Mouse (Mus musculus) midbrain, embryonic 11.5 days (tissue): ENCODE measurements at regions not wholly inside any gene's neighbourhood (a gene's known extent, or its start where the extent isn't known, plus 50 kb on each side); places are given as distances from the start of the nearest gene placed in this dataset.

Experiments
- ATAC-seq: fragments of 200-750 bp; cut with Nextera tagmentation; 2 replicates; pipeline ENCODE4 v1.8.0; 2017; ENCODE audit warnings: moderate TSS enrichment, moderate library complexity; ENCODE audit not compliant: low FRiP score
- DNase-seq: peaks from one replicate; pipeline ENCODE4 v3.0.0; 2015; ENCODE audit warnings: low spot score; ENCODE audit errors: missing footprints
- H3K27ac ChIP-seq: fragments of 300-500 bp; sonication (generic); 2 replicates; pipeline ENCODE4 v1.5.1; 2014; ENCODE audit warnings: low read depth, low read length
- H3K27me3 ChIP-seq: fragments of 300-500 bp; sonication (generic); 2 replicates; pipeline ENCODE4 v1.6.1; 2014; ENCODE audit warnings: mild to moderate bottlenecking, low read length, moderate library complexity, mixed read lengths; ENCODE audit not compliant: control insufficient read depth, insufficient read depth
- H3K36me3 ChIP-seq: fragments of 300-500 bp; sonication (generic); 2 replicates; pipeline ENCODE4 v1.6.1; 2014; ENCODE audit warnings: mild to moderate bottlenecking, low read length, moderate library complexity, mixed read lengths; ENCODE audit not compliant: control insufficient read depth, insufficient read depth
- H3K4me1 ChIP-seq: fragments of 300-500 bp; sonication (generic); 2 replicates; pipeline ENCODE4 v1.6.1; 2014; ENCODE audit warnings: low read length; ENCODE audit not compliant: control insufficient read depth, insufficient read depth
- H3K4me2 ChIP-seq: fragments of 300-500 bp; sonication (generic); 2 replicates; pipeline ENCODE4 v1.6.1; 2014; ENCODE audit warnings: mild to moderate bottlenecking, moderate library complexity
- H3K4me3 ChIP-seq: fragments of 300-500 bp; sonication (generic); 2 replicates; pipeline ENCODE4 v1.5.1; 2014; ENCODE audit warnings: low read depth, low read length
- H3K9ac ChIP-seq: fragments of 300-500 bp; sonication (generic); 2 replicates; pipeline ENCODE4 v1.6.1; 2014; ENCODE audit warnings: low read length
- H3K9me3 ChIP-seq: fragments of 300-500 bp; sonication (generic); 2 replicates; pipeline ENCODE4 v1.6.1; 2016; ENCODE audit warnings: low read length; ENCODE audit not compliant: control insufficient read depth
- WGBS: fragments of 180-500 bp; shearing (Covaris S2); extraction: QIAGEN DNeasy Blood & Tissue Kit; methylation state at CpG from one replicate; pipeline ENCODE4 v1.1.7; 2014; 5-methylcytosine and 5-hydroxymethylcytosine counted together

GRCm38 (mm10) chr10:67785563-67785962 lies 126.9 kb downstream of the Zfp365 start:
- Histone ChIP-seq H3K9me3 (no peaks in the 10 kb centered on the region), H3K9ac (no peak overlapping the region), H3K27me3 (no peaks in the 10 kb centered on the region), H3K4me1 (no peaks in the 10 kb centered on the region), H3K36me3 (no peaks in the 10 kb centered on the region), H3K27ac (no peak overlapping the region), H3K4me3 (no peak overlapping the region), H3K4me2 (no peak overlapping the region)
- DNase-seq (no peak), ATAC-seq (no peak)
- 85% methylated on average over 2 of the region's 2 CpGs for WGBS

- no peak for ATAC-seq
- no peak overlapping the region for H3K9ac ChIP-seq
- no peak overlapping the region for H3K4me2 ChIP-seq
- no peaks in the 10 kb centered on the region for H3K4me1 ChIP-seq
- H3K4me3 ChIP-seq: no peak overlapping the region
- no peaks in the 10 kb centered on the region for H3K36me3 ChIP-seq
- no peaks in the 10 kb centered on the region for H3K27me3 ChIP-seq
- no peak overlapping the region for H3K27ac ChIP-seq
- H3K9me3 ChIP-seq: no peaks in the 10 kb centered on the region
- no peak for DNase-seq
- 93% methylated on average over 10 of the region's 10 CpGs for WGBS
These were observed 134.1 kb downstream of the Zfp365 start for GRCm38 (mm10) chr10:67778341-67778740.

GRCm38 (mm10) chr10:67777721-67778120 lies 134.7 kb downstream of the Zfp365 start:
- no peaks in the 10 kb centered on the region for H3K36me3 ChIP-seq
- DNase-seq: no peak
- H3K9ac ChIP-seq: no peak overlapping the region
- H3K27me3 ChIP-seq: no peaks in the 10 kb centered on the region
- H3K9me3 ChIP-seq: no peaks in the 10 kb centered on the region
- no peak overlapping the region for H3K4me2 ChIP-seq
- H3K4me1 ChIP-seq: no peaks in the 10 kb centered on the region
- no peak for ATAC-seq
- 91% methylated on average over 7 of the region's 7 CpGs for whole genome bisulfite sequencing
- no peak overlapping the region for H3K4me3 ChIP-seq
- H3K27ac ChIP-seq: no peak overlapping the region

GRCm38 (mm10) chr10:67776851-67777250 lies 135.6 kb downstream of the Zfp365 start:
- WGBS: 93% methylated on average over 9 of the region's 9 CpGs
- Histone ChIP-seq H3K36me3 (no peaks in the 10 kb centered on the region), H3K9ac (no peak overlapping the region), H3K27me3 (no peaks in the 10 kb centered on the region), H3K27ac (no peak overlapping the region), H3K9me3 (no peaks in the 10 kb centered on the region), H3K4me3 (no peak overlapping the region), H3K4me1 (no peaks in the 10 kb centered on the region), H3K4me2 (no peak overlapping the region)
- DNase-seq: no peak
- no peak for ATAC-seq

DNA sequence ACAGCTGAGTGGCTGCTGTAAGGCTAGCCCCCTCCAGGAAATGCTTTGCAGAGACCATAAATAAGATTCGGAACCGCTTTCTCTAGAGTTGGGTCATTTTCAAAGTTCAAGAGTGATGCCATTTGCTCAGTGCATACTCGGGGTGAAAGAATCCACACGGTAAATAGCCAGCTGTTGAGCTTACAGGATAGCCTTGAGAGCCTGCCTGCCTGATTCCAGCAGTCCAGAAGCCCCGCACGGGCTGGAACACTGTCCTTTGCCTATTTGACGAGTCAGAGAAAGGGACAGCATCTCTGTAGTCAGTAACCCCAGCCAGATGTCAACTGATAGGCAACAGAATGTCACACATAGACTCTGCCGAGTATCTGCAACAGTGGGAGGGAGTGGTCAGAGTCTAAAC lies 140.7 kb downstream of the Zfp365 start:
- ATAC-seq (no peak), DNase-seq (no peak)
- Histone ChIP-seq H3K27ac (no peak overlapping the region), H3K4me2 (no peak overlapping the region), H3K4me3 (no peak overlapping the region), H3K9ac (no peak overlapping the region), H3K4me1 (no peaks in the 10 kb centered on the region), H3K27me3 (no peaks in the 10 kb centered on the region), H3K9me3 (no peaks in the 10 kb centered on the region), H3K36me3 (no peaks in the 10 kb centered on the region)
- WGBS: 89% methylated on average over 8 of the region's 8 CpGs

DNA sequence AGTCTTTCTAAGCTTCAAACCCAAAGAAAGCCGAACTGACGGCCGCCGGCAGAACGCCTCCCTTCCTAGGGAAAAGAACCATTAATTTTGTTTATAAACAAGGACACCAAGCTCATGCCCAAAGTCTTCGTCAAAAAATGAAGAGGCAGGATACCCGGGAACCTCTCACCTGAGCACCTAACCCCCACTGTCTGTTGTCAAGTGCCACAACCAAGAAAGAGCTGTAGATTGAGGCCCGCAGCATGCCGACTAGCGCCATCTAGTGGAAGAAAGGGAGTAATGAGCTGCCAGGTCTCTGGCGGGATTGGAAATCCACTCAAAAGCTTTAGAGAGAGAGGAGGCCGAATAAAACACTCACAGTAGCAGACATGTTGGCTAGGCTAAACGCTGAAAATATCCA lies 146.4 kb downstream of the Zfp365 start:
- Histone ChIP-seq H3K9ac (no peak overlapping the region), H3K4me3 (no peak overlapping the region), H3K4me1 (no peaks in the 10 kb centered on the region), H3K9me3 (no peaks in the 10 kb centered on the region), H3K4me2 (no peak overlapping the region), H3K27me3 (no peaks in the 10 kb centered on the region), H3K27ac (no peak overlapping the region), H3K36me3 (no peaks in the 10 kb centered on the region)
- WGBS: 40% methylated on average over 13 of the region's 13 CpGs
- ATAC-seq (no peak), DNase-seq (peak; percentile 86)

GRCm38 (mm10) chr10:67760424-67760823 lies 152.0 kb downstream of the Zfp365 start:
- H3K4me1 ChIP-seq: no peaks in the 10 kb centered on the region
- no peak overlapping the region for H3K27ac ChIP-seq
- H3K36me3 ChIP-seq: no peaks in the 10 kb centered on the region
- 75% methylated on average over 3 of the region's 3 CpGs for WGBS
- no peak overlapping the region for H3K4me2 ChIP-seq
- DNase-seq: no peak
- no peak for ATAC-seq
- H3K4me3 ChIP-seq: no peak overlapping the region
- no peaks in the 10 kb centered on the region for H3K27me3 ChIP-seq
- H3K9ac ChIP-seq: no peak overlapping the region
- H3K9me3 ChIP-seq: no peaks in the 10 kb centered on the region

GRCm38 (mm10) chr10:67748121-67748520 lies 164.3 kb downstream of the Zfp365 start:
- Histone ChIP-seq H3K9me3 (no peaks in the 10 kb centered on the region), H3K9ac (no peak overlapping the region), H3K27ac (no peak overlapping the region), H3K27me3 (no peaks in the 10 kb centered on the region), H3K4me1 (no peaks in the 10 kb centered on the region), H3K36me3 (no peaks in the 10 kb centered on the region), H3K4me3 (no peak overlapping the region), H3K4me2 (no peak overlapping the region)
- peak; percentile 64 for DNase-seq
- WGBS: 86% methylated on average over 4 of the region's 4 CpGs
- ATAC-seq: no peak

- H3K36me3 ChIP-seq: no peaks in the 10 kb centered on the region
- no peak overlapping the region for H3K4me3 ChIP-seq
- no peaks in the 10 kb centered on the region for H3K4me1 ChIP-seq
- H3K9me3 ChIP-seq: no peaks in the 10 kb centered on the region
- DNase-seq (peak; percentile 81), ATAC-seq (no peak)
- no peaks in the 10 kb centered on the region for H3K27me3 ChIP-seq
- H3K27ac ChIP-seq: no peak overlapping the region
- WGBS: 68% methylated on average over 3 of the region's 3 CpGs
- no peak overlapping the region for H3K9ac ChIP-seq
- H3K4me2 ChIP-seq: no peak overlapping the region
These were observed 165.0 kb downstream of the Zfp365 start for GRCm38 (mm10) chr10:67747461-67747860.

DNA sequence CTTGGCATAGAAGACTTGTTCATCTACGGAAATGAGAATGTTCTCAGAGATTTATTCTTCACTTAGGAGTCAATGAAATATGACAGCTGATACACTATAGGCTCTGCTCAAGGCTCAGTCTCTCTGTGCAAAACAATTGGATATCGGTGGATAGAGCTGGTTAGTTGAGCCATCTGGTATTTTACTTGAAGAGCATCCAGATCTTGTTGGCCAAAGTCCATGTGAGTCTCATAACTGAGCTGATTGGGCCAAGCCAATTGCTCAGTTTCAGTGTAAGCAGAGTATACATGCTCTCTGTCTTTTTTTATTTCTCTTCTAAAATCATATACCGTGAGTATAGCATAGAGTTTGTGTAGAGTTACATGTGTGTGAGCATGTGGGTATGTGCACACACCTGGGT lies 166.3 kb downstream of the Zfp365 start:
- ATAC-seq (no peak), DNase-seq (no peak)
- Histone ChIP-seq H3K27ac (no peak overlapping the region), H3K4me1 (no peaks in the 10 kb centered on the region), H3K9ac (no peak overlapping the region), H3K9me3 (no peaks in the 10 kb centered on the region), H3K27me3 (no peaks in the 10 kb centered on the region), H3K4me2 (no peak overlapping the region), H3K4me3 (no peak overlapping the region), H3K36me3 (no peaks in the 10 kb centered on the region)
- WGBS: 88% methylated on average over 3 of the region's 3 CpGs
